Mouse (Mus musculus): ENCODE data around the gene Mphosph8. TPM values are rescaled to one million over a fixed set of nuclear protein-coding genes. Genes with fewer than 3 reads are reported as not detected.

The Mphosph8 gene
- polyA plus RNA-seq, 1 experiment: 0.71 TPM

DNA sequence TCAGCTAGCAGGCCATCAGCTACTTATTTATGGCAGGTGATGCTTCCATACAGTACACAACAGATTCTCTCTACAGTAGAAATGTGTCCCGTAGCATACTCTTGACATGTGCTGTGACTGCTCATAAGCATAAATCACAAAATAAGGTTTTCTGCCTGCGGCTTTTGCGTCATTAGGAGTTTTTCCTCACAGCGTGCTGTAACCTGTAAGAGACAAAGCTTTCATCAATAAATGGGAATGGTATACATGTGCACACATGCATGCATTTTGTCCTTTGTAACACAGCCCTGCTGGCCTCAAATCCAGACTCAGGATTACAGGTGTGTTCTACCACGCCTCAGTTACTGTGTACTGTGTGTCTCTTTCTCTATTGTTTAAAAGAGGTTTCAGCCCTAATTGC lies 29.8 kb downstream of the Mphosph8 start:
- Histone ChIP-seq H3K27me3 (ENCODE audit: control insufficient read depth, insufficient read depth, low read length) (no peaks in the 10 kb centered on the region), H3K27ac (ENCODE audit: insufficient read depth, low read depth, low read length) (no peak overlapping the region), H3K36me3 (ENCODE audit: control insufficient read depth, insufficient read depth, low read length) (peaks cover 57% of the 10 kb centered on the region), H3K4me3 (ENCODE audit: low read depth, low read length) (no peak overlapping the region), H3K4me1 (ENCODE audit: control insufficient read depth, insufficient read depth, insufficient read length, low read length) (no peaks in the 10 kb centered on the region)
- 93% methylated on average over 5 of the region's 5 CpGs for WGBS
- TF ChIP-seq POLR2A (IDR thresholded peaks at IDR 0.05; ENCODE audit: low read depth, low read length): no peak
- no peak for TF ChIP-seq CTCF (IDR thresholded peaks at IDR 0.05; ENCODE audit: extremely low read depth, insufficient read length, insufficient replicate concordance, low read depth, low read length)

DNA sequence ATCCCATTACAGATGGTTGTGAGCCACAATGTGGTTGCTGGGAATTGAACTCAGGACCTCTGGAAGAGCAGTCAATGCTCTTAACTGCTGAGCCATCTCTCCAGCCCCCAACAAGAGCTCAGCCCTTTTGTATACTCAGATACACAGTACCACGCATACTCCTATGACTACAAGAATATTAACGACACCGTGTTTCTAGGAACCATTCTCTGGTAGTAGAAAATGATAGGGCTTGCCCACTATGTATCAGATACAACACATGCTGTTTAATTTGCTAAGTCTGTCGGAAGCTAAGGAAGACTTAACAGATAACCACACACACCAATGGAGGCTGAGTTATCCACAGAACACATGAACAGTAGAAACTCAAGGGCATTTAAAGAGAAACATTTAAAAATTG lies 34.6 kb downstream of the Mphosph8 start:
- H3K36me3 ChIP-seq (ENCODE audit: control insufficient read depth, insufficient read depth, low read length): peaks cover 26% of the 10 kb centered on the region
- H3K4me3 ChIP-seq (ENCODE audit: low read depth, low read length): no peak overlapping the region
- H3K27me3 ChIP-seq (ENCODE audit: control insufficient read depth, insufficient read depth, low read length): no peaks in the 10 kb centered on the region
- TF ChIP-seq POLR2A (IDR thresholded peaks at IDR 0.05; ENCODE audit: low read depth, low read length) (no peak), CTCF (IDR thresholded peaks at IDR 0.05; ENCODE audit: extremely low read depth, insufficient read length, insufficient replicate concordance, low read depth, low read length) (no peak)
- WGBS: 91% methylated on average over 4 of the region's 4 CpGs
- H3K4me1 ChIP-seq (ENCODE audit: control insufficient read depth, insufficient read depth, insufficient read length, low read length): no peaks in the 10 kb centered on the region
- H3K27ac ChIP-seq (ENCODE audit: insufficient read depth, low read depth, low read length): no peak overlapping the region

DNA sequence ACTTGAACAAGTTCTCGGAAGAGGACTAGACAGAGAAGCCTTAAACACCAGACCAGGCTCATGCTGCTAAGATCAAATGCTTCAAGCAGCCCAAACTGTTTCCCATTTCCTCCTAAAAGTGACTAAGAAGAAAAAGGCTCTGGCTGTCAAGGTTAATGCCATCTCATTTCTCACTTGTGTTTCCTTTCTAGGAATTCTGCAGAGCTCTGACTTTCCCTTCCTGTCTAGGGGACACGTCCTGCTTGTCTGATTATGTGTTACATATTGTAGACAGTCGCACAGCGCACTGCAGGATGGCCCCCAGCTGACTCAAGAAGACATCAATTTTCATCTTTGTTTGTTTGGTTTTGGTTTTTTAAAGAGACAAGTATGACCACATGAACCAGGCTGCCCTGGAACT lies 37.6 kb downstream of the Mphosph8 start:
- 85% methylated on average over 4 of the region's 4 CpGs for WGBS
- TF ChIP-seq CTCF (IDR thresholded peaks at IDR 0.05; ENCODE audit: extremely low read depth, insufficient read length, insufficient replicate concordance, low read depth, low read length): no peak
- no peak for TF ChIP-seq POLR2A (IDR thresholded peaks at IDR 0.05; ENCODE audit: low read depth, low read length)

DNA sequence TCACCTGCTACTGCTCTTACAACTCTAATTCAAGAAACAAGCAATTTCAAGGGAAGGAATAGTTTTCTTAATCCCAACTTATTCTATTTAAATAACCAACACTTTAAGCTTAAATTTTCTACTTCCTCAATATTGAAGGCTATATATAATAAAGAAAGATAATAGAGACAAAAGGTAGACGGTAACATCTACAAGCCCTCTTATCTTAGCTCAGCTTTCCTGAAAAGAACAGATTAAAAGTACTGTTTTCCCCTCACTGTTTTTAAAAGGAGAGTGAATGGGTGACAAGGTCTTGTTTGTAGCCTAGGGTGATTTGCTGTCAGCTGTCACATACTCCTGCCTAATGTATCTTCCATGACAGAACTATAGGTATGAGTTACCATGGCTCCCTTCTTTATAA lies 58.4 kb downstream of the Mphosph8 start:
- no peaks in the 10 kb centered on the region for H3K27me3 ChIP-seq (ENCODE audit: control insufficient read depth, insufficient read depth, low read length)
- 53% methylated on average over 1 of the region's 1 CpGs for WGBS
- no peaks in the 10 kb centered on the region for H3K4me1 ChIP-seq (ENCODE audit: control insufficient read depth, insufficient read depth, insufficient read length, low read length)
- TF ChIP-seq CTCF (IDR thresholded peaks at IDR 0.05; ENCODE audit: extremely low read depth, insufficient read length, insufficient replicate concordance, low read depth, low read length): no peak
- no peak for TF ChIP-seq POLR2A (IDR thresholded peaks at IDR 0.05; ENCODE audit: low read depth, low read length)
- no peak overlapping the region for H3K4me3 ChIP-seq (ENCODE audit: low read depth, low read length)
- peaks cover 3% of the 10 kb centered on the region; the same call in 1 of the 2 replicates for H3K36me3 ChIP-seq (ENCODE audit: control insufficient read depth, insufficient read depth, low read length)
- no peak overlapping the region for H3K27ac ChIP-seq (ENCODE audit: insufficient read depth, low read depth, low read length)

More for the DNA sequence above, 37.6 kb downstream of the Mphosph8 start:
- H3K4me1 ChIP-seq (ENCODE audit: control insufficient read depth, insufficient read depth, insufficient read length, low read length): no peaks in the 10 kb centered on the region
- no peaks in the 10 kb centered on the region for H3K27me3 ChIP-seq (ENCODE audit: control insufficient read depth, insufficient read depth, low read length)
- no peak overlapping the region for H3K4me3 ChIP-seq (ENCODE audit: low read depth, low read length)
- H3K36me3 ChIP-seq (ENCODE audit: control insufficient read depth, insufficient read depth, low read length): peaks cover 4% of the 10 kb centered on the region
- no peak overlapping the region for H3K27ac ChIP-seq (ENCODE audit: insufficient read depth, low read depth, low read length)

DNA sequence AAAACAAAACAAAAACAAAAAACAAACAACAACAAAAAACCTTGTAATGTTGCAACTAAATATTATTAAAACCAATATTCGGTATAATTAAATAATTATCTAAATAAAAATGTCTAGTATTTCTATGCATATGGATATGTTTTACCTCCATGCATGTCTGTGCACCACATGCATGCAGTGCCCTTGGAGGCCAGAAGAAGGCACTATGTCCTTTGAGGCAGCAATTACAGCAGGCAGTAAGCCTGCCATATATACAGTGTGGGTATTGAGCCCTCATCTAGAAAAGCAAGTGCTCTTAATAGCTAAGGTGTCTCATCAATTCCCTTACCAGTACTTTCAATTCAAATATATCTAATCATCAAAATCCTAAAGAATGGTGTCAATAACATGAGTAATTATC lies 72.1 kb downstream of the Mphosph8 start:
- H3K4me1 ChIP-seq (ENCODE audit: control insufficient read depth, insufficient read depth, insufficient read length, low read length): no peaks in the 10 kb centered on the region
- H3K27ac ChIP-seq (ENCODE audit: insufficient read depth, low read depth, low read length): no peak overlapping the region
- WGBS: 98% methylated on average over 1 of the region's 1 CpGs
- peaks cover 3% of the 10 kb centered on the region for H3K36me3 ChIP-seq (ENCODE audit: control insufficient read depth, insufficient read depth, low read length)
- H3K4me3 ChIP-seq (ENCODE audit: low read depth, low read length): no peak overlapping the region
- TF ChIP-seq CTCF (IDR thresholded peaks at IDR 0.05; ENCODE audit: extremely low read depth, insufficient read length, insufficient replicate concordance, low read depth, low read length): no peak
- no peak for TF ChIP-seq POLR2A (IDR thresholded peaks at IDR 0.05; ENCODE audit: low read depth, low read length)
- H3K27me3 ChIP-seq (ENCODE audit: control insufficient read depth, insufficient read depth, low read length): no peaks in the 10 kb centered on the region

Other genes with a start within 250 kb of the Mphosph8 start
- 0.46 and 2.7 TPM in 2 replicates for gene Cenpj, start 92.8 kb upstream of the Mphosph8 start, polyA plus RNA-seq (2012; rRNA removed)
- gene Parp4, start 92.6 kb upstream of the Mphosph8 start, polyA plus RNA-seq (2012; rRNA removed): 4.8 and 13.8 TPM in 2 replicates
- gene Pspc1, start 110.1 kb downstream of the Mphosph8 start, polyA plus RNA-seq (2012; rRNA removed): 1.3 and 2.4 TPM in 2 replicates
- 1.1 and 2.7 TPM in 2 replicates for gene Zmym5, start 143.5 kb downstream of the Mphosph8 start, polyA plus RNA-seq (2012; rRNA removed)
- gene Zmym2, start 218.4 kb downstream of the Mphosph8 start, polyA plus RNA-seq (2012; rRNA removed): 0.57 and 1.6 TPM in 2 replicates